Mouse (Mus musculus) E14TG2a.4 (cell line): ENCODE measurements around the gene Sema6d.

ENCODE experiments used
- H3K27me3 ChIP-seq: 2 replicates; pipeline ENCODE4 v1.6.1; 2014; ENCODE audit warnings: low read length, control low read depth; ENCODE audit not compliant: insufficient read depth
- H3K36me3 ChIP-seq: 2 replicates; pipeline ENCODE4 v1.6.1; 2014; ENCODE audit warnings: low read length, control low read depth; ENCODE audit not compliant: insufficient read depth
- H3K4me1 ChIP-seq: replicated peaks from 2 replicates; pipeline ENCODE4 v1.6.1; 2014; ENCODE audit warnings: low read depth, low read length, control low read depth
- H3K4me3 ChIP-seq: replicated peaks from 2 replicates; pipeline ENCODE4 v1.5.1; 2014; ENCODE audit warnings: mild to moderate bottlenecking, low read length
- H3K9me3 ChIP-seq: 2 replicates; pipeline ENCODE4 v1.6.1; 2014; ENCODE audit warnings: low read length, control low read depth
- CTCF ChIP-seq: conservative IDR thresholded peaks from 2 replicates; pipeline ENCODE4 v1.5.1; 2014; ENCODE audit warnings: low read length
- NANOG ChIP-seq: IDR thresholded peaks from 2 replicates; pipeline ENCODE4 v1.6.1; 2014; ENCODE audit warnings: borderline replicate concordance, low read length, mixed read lengths
- POU5F1 ChIP-seq: IDR thresholded peaks from 2 replicates; pipeline ENCODE4 v1.6.1; 2014; ENCODE audit warnings: low read length, borderline replicate concordance

The Sema6d gene

GRCm38 (mm10) chr2:124490010-124490801, 400.4 kb downstream of the Sema6d start:
- TF ChIP-seq NANOG (no peak), CTCF (no peak), POU5F1 (no peak)
- Histone ChIP-seq H3K27me3 (no peaks in the 10 kb centered on the region), H3K4me3 (no peak overlapping the region), H3K36me3 (no peaks in the 10 kb centered on the region), H3K4me1 (no peaks in the 10 kb centered on the region), H3K9me3 (no peaks in the 10 kb centered on the region)

- H3K27me3 ChIP-seq, result no peaks in the 10 kb centered on the region
- no peak for TF ChIP-seq CTCF
- no peak for TF ChIP-seq POU5F1
- no peak for TF ChIP-seq NANOG
- no peaks in the 10 kb centered on the region for H3K36me3 ChIP-seq
- H3K4me1 ChIP-seq, result no peaks in the 10 kb centered on the region
- H3K9me3 ChIP-seq, result no peaks in the 10 kb centered on the region
- no peak overlapping the region for H3K4me3 ChIP-seq
Observed at GRCm38 (mm10) chr2:124495751-124496150, 406.0 kb downstream of the Sema6d start.

GRCm38 (mm10) chr2:124499670-124500069, 409.9 kb downstream of the Sema6d start:
- Histone ChIP-seq H3K27me3 (no peaks in the 10 kb centered on the region), H3K4me1 (no peaks in the 10 kb centered on the region), H3K36me3 (no peaks in the 10 kb centered on the region), H3K4me3 (no peak overlapping the region), H3K9me3 (no peaks in the 10 kb centered on the region)
- TF ChIP-seq NANOG, result no peak
- TF ChIP-seq CTCF, result no peak
- TF ChIP-seq POU5F1, result no peak

- Histone ChIP-seq H3K27me3 (no peaks in the 10 kb centered on the region; the same call in 1 of the 2 replicates), H3K4me3 (no peak overlapping the region), H3K9me3 (peaks cover 16% of the 10 kb centered on the region), H3K36me3 (no peaks in the 10 kb centered on the region), H3K4me1 (0 out of 2 replicates have a peak, but pooled peaks cover 4% of the 10 kb centered on the region)
- TF ChIP-seq NANOG (peak; percentile 53; the same call in 1 of the 2 replicates), CTCF (no peak)
Observed at GRCm38 (mm10) chr2:124505784-124506489, 416.2 kb downstream of the Sema6d start.

GRCm38 (mm10) chr2:124507804-124508203, 418.0 kb downstream of the Sema6d start:
- H3K4me1 ChIP-seq, result 0 out of 2 replicates have a peak, but pooled peaks cover 4% of the 10 kb centered on the region
- TF ChIP-seq NANOG (no peak), CTCF (no peak), POU5F1 (no peak)
- H3K27me3 ChIP-seq, result no peaks in the 10 kb centered on the region; the same call in 1 of the 2 replicates
- peaks cover 28% of the 10 kb centered on the region for H3K9me3 ChIP-seq
- H3K36me3 ChIP-seq, result no peaks in the 10 kb centered on the region
- no peak overlapping the region for H3K4me3 ChIP-seq

GRCm38 (mm10) chr2:124509479-124509878, 419.7 kb downstream of the Sema6d start:
- H3K9me3 ChIP-seq, result peaks cover 28% of the 10 kb centered on the region
- TF ChIP-seq CTCF, result no peak
- TF ChIP-seq NANOG, result no peak
- TF ChIP-seq POU5F1, result no peak
- H3K27me3 ChIP-seq, result no peaks in the 10 kb centered on the region; the same call in 1 of the 2 replicates
- H3K4me3 ChIP-seq, result no peak overlapping the region
- H3K36me3 ChIP-seq, result no peaks in the 10 kb centered on the region
- 0 out of 2 replicates have a peak, but pooled peaks cover 4% of the 10 kb centered on the region for H3K4me1 ChIP-seq

GRCm38 (mm10) chr2:124511826-124512225, 422.1 kb downstream of the Sema6d start:
- Histone ChIP-seq H3K9me3 (peaks cover 28% of the 10 kb centered on the region), H3K4me3 (no peak overlapping the region), H3K36me3 (no peaks in the 10 kb centered on the region), H3K4me1 (no peaks in the 10 kb centered on the region), H3K27me3 (no peaks in the 10 kb centered on the region; the same call in 1 of the 2 replicates)
- TF ChIP-seq NANOG (no peak), POU5F1 (no peak), CTCF (no peak)

- H3K4me1 ChIP-seq, result no peaks in the 10 kb centered on the region
- TF ChIP-seq POU5F1 (no peak), CTCF (no peak), NANOG (no peak)
- H3K36me3 ChIP-seq, result no peaks in the 10 kb centered on the region
- H3K4me3 ChIP-seq, result no peak overlapping the region
- no peaks in the 10 kb centered on the region for H3K27me3 ChIP-seq
- H3K9me3 ChIP-seq, result no peaks in the 10 kb centered on the region
Observed at GRCm38 (mm10) chr2:124522426-124522825, 432.7 kb downstream of the Sema6d start.
